Mouse (Mus musculus) adrenal gland, adult (tissue): ENCODE data around the gene 2210017I01Rik.

Experiments
- DNase-seq, 2 experiments: peaks; one replicate each; pipeline ENCODE4 v3.0.0; 2022 to 2023; ENCODE audit warnings: low spot score in 1 of 2; ENCODE audit not compliant: inconsistent age in 2 of 2

The 2210017I01Rik gene

GRCm38 (mm10) chr3:92568752-92569151 lies 38.5 kb downstream of the 2210017I01Rik start:
- DNase-seq = no peak

- peak in 1 of 2 experiments; percentile 34 for DNase-seq
These were observed 41.9 kb downstream of the 2210017I01Rik start for GRCm38 (mm10) chr3:92565418-92565817.
